Mouse (Mus musculus): ENCODE measurements around the gene Sel1l3. TPM values are rescaled to one million over a fixed set of nuclear protein-coding genes. Genes with fewer than 3 reads are reported as not detected.

Sel1l3 gene
- total and polyA plus RNA-seq, 3 experiments, result 0.01 TPM; not detected in 2

GRCm38 (mm10) chr5:53139566-53139965, 74.2 kb downstream of the Sel1l3 start:
- TF ChIP-seq SMC3 (IDR thresholded peaks at IDR 0.05; ENCODE audit: low read depth, low read length) (no peak), ZMIZ1 (IDR thresholded peaks at IDR 0.05; ENCODE audit: low read depth, low read length) (no peak), TBP (IDR thresholded peaks at IDR 0.05; ENCODE audit: low read depth, low read length) (no peak), GABPA (IDR thresholded peaks at IDR 0.05; ENCODE audit: low read depth, low read length) (no peak), CTCF (IDR thresholded peaks at IDR 0.05 in 2 of 3, conservative IDR thresholded peaks at IDR 0.05 in 1 of 3; ENCODE audit: control insufficient read depth in 1 of 3, insufficient read depth in 1 of 3, low read depth in 2 of 3, low read length in 3 of 3, poor library complexity in 1 of 3, severe bottlenecking in 1 of 3) (no peak), ELF1 (IDR thresholded peaks at IDR 0.05; ENCODE audit: low read depth, low read length) (no peak), NELFE (IDR thresholded peaks at IDR 0.05; ENCODE audit: low read depth, low read length) (no peak), USF2 (IDR thresholded peaks at IDR 0.05; ENCODE audit: borderline replicate concordance in 1 of 2, insufficient read depth in 1 of 2, low read depth in 1 of 2, low read length in 2 of 2) (no peak), JUND (IDR thresholded peaks at IDR 0.05; ENCODE audit: low read depth, low read length) (no peak), TCF12 (IDR thresholded peaks at IDR 0.05; ENCODE audit: low read depth, low read length) (no peak), MXI1 (IDR thresholded peaks at IDR 0.05; ENCODE audit: low read depth, low read length) (no peak), RCOR1 (IDR thresholded peaks at IDR 0.05; ENCODE audit: low read depth, low read length) (no peak), BHLHE40 (IDR thresholded peaks at IDR 0.05; ENCODE audit: borderline replicate concordance, low read depth, low read length) (no peak), MEF2A (IDR thresholded peaks at IDR 0.05; ENCODE audit: extremely low read depth, insufficient replicate concordance, low read depth, low read length, poor library complexity, severe bottlenecking) (no peak), POLR2AphosphoS2 (IDR thresholded peaks at IDR 0.05; ENCODE audit: low read length) (no peak), HCFC1 (IDR thresholded peaks at IDR 0.05; ENCODE audit: low read depth, low read length) (no peak), ETS1 (IDR thresholded peaks at IDR 0.05; ENCODE audit: low read depth, low read length) (no peak), POLR2A (IDR thresholded peaks at IDR 0.05; ENCODE audit: control insufficient read depth in 1 of 2, insufficient read depth in 1 of 2, low read depth in 1 of 2, low read length in 2 of 2, poor library complexity in 1 of 2) (no peak)
- H3K27ac ChIP-seq (ENCODE audit: control insufficient read depth, low read depth, low read length), result no peak overlapping the region

GRCm38 (mm10) chr5:53139140-53139539, 74.6 kb downstream of the Sel1l3 start:
- Histone ChIP-seq H3K9ac (ENCODE audit: control insufficient read depth, low read depth, low read length, poor library complexity, severe bottlenecking) (no peak overlapping the region), H3K79me2 (ENCODE audit: control insufficient read depth, insufficient read depth, low read length, poor library complexity) (no peaks in the 10 kb centered on the region), H3K27ac (ENCODE audit: control insufficient read depth, low read depth, low read length) (no peak overlapping the region), H3K36me3 (ENCODE audit: control insufficient read depth in 1 of 2, insufficient read depth in 2 of 2, low read length in 2 of 2) (peaks cover 0 to 4% of the 10 kb centered on the region in 2 experiments; a peak in 2 of 4 replicates), H3K9me3 (replicated peaks; ENCODE audit: insufficient read depth, low read length) (no peaks in the 10 kb centered on the region), H3K27me3 (ENCODE audit: control insufficient read depth in 1 of 2, insufficient read depth in 2 of 2, low read length in 2 of 2) (no peaks in the 10 kb centered on the region), H3K4me3 (ENCODE audit: control insufficient read depth in 1 of 2, insufficient read depth in 1 of 2, low read depth in 2 of 2, low read length in 2 of 2) (no peak overlapping the region), H3K4me1 (ENCODE audit: control insufficient read depth in 1 of 2, insufficient read depth in 2 of 2, low read length in 2 of 2) (peaks cover 0 to 5% of the 10 kb centered on the region in 2 experiments; a peak in 1 of 4 replicates)
- DNase-seq (ENCODE audit: low read depth, low spot score), result no peak
- TF ChIP-seq ZC3H11A (IDR thresholded peaks at IDR 0.05; ENCODE audit: low read depth, low read length) (no peak), BHLHE40 (IDR thresholded peaks at IDR 0.05; ENCODE audit: borderline replicate concordance, low read depth, low read length) (no peak), RCOR1 (IDR thresholded peaks at IDR 0.05; ENCODE audit: low read depth, low read length) (no peak), SIN3A (IDR thresholded peaks at IDR 0.05; ENCODE audit: low read length) (no peak), POLR2AphosphoS5 (IDR thresholded peaks at IDR 0.05; ENCODE audit: borderline replicate concordance, low read depth, low read length) (no peak), TAL1 (IDR thresholded peaks at IDR 0.05; ENCODE audit: low read length) (no peak), MXI1 (IDR thresholded peaks at IDR 0.05; ENCODE audit: low read depth, low read length) (no peak), RAD21 (IDR thresholded peaks at IDR 0.05; ENCODE audit: low read depth, low read length) (no peak), MAX (IDR thresholded peaks at IDR 0.05; ENCODE audit: low read length) (no peak), ETS1 (IDR thresholded peaks at IDR 0.05; ENCODE audit: low read depth, low read length) (no peak), GABPA (IDR thresholded peaks at IDR 0.05; ENCODE audit: low read depth, low read length) (no peak), HCFC1 (IDR thresholded peaks at IDR 0.05; ENCODE audit: low read depth, low read length) (no peak)

More at GRCm38 (mm10) chr5:53139566-53139965, 74.2 kb downstream of the Sel1l3 start:
- Histone ChIP-seq H3K36me3 (ENCODE audit: control insufficient read depth in 1 of 2, insufficient read depth in 2 of 2, low read length in 2 of 2) (peaks cover 0 to 4% of the 10 kb centered on the region in 2 experiments; a peak in 2 of 4 replicates), H3K79me2 (ENCODE audit: control insufficient read depth, insufficient read depth, low read length, poor library complexity) (no peaks in the 10 kb centered on the region), H3K9me3 (replicated peaks; ENCODE audit: insufficient read depth, low read length) (no peaks in the 10 kb centered on the region), H3K4me1 (ENCODE audit: control insufficient read depth in 1 of 2, insufficient read depth in 2 of 2, low read length in 2 of 2) (peaks cover 0 to 5% of the 10 kb centered on the region in 2 experiments; a peak in 1 of 4 replicates), H3K4me3 (ENCODE audit: control insufficient read depth in 1 of 2, insufficient read depth in 1 of 2, low read depth in 2 of 2, low read length in 2 of 2) (no peak overlapping the region), H3K27me3 (ENCODE audit: control insufficient read depth in 1 of 2, insufficient read depth in 2 of 2, low read length in 2 of 2) (no peaks in the 10 kb centered on the region), H3K9ac (ENCODE audit: control insufficient read depth, low read depth, low read length, poor library complexity, severe bottlenecking) (no peak overlapping the region)
- DNase-seq (ENCODE audit: low read depth, low spot score), result no peak

All from MEL (cell line).